Mouse (Mus musculus) bone marrow macrophage, adult 2 months (primary cell): ENCODE data around the gene Fndc1.

ENCODE experiments used
- CTCF ChIP-seq: IDR thresholded peaks from 2 replicates; pipeline ENCODE4 v1.5.1; 2012; ENCODE audit warnings: low read depth, mild to moderate bottlenecking, low read length, moderate library complexity
- POLR2A ChIP-seq: IDR thresholded peaks from 2 replicates; pipeline ENCODE4 v1.6.1; 2012; ENCODE audit warnings: mild to moderate bottlenecking, low read depth, low read length, borderline replicate concordance

GRCm38 (mm10) chr17:7805105-7805504 lies 22.0 kb downstream of the Fndc1 start:
- TF ChIP-seq CTCF (no peak), POLR2A (no peak)
